Mouse (Mus musculus) MEL (cell line): Measurements from ENCODE around the gene Rbp7.

ENCODE experiments used
- CTCF ChIP-seq, 3 experiments: IDR thresholded peaks in 2 of 3; conservative IDR thresholded peaks in 1 of 3; 2 replicates each; pipeline ENCODE4 v1.5.1; 2011 to 2012; ENCODE audit warnings: low read length in 3 of 3, low read depth in 2 of 3, mild to moderate bottlenecking in 2 of 3, improper control_type of control experiment in 1 of 3, inconsistent platforms in 1 of 3, mixed read lengths in 1 of 3, moderate library complexity in 1 of 3; ENCODE audit not compliant: control insufficient read depth in 1 of 3, insufficient read depth in 1 of 3, poor library complexity in 1 of 3, severe bottlenecking in 1 of 3
- MAFK ChIP-seq: IDR thresholded peaks from 2 replicates; pipeline ENCODE4 v1.6.1; 2011; ENCODE audit warnings: low read depth, mild to moderate bottlenecking, low read length, improper control_type of control experiment, borderline replicate concordance
- RAD21 ChIP-seq: IDR thresholded peaks from 2 replicates; pipeline ENCODE4 v1.6.1; 2011; ENCODE audit warnings: mild to moderate bottlenecking, low read depth, low read length, improper control_type of control experiment
- ZC3H11A ChIP-seq: IDR thresholded peaks from 2 replicates; pipeline ENCODE4 v1.6.1; 2012; ENCODE audit warnings: low read depth, mild to moderate bottlenecking, inconsistent platforms, low read length, improper control_type of control experiment

- TF ChIP-seq MAFK = no peak
- no peak for TF ChIP-seq RAD21
- no peak for TF ChIP-seq ZC3H11A
- no peak for TF ChIP-seq CTCF (IDR thresholded peaks at IDR 0.05 in 2 of 3, conservative IDR thresholded peaks at IDR 0.05 in 1 of 3; ENCODE audit: control insufficient read depth in 1 of 3, insufficient read depth in 1 of 3, low read depth in 2 of 3, low read length in 3 of 3, poor library complexity in 1 of 3, severe bottlenecking in 1 of 3)
These were observed 28.2 kb downstream of the Rbp7 start, which contains the start of gene Ube4b for GRCm38 (mm10) chr4:149426325-149427199.
